Mouse (Mus musculus): Measurements from ENCODE around the gene Nt5c3.

GRCm38 (mm10) chr6:56907973-56908372 is 15.8 kb downstream of the Nt5c3 start:
- no peak for TF ChIP-seq CTCF (IDR thresholded peaks at IDR 0.05; ENCODE audit: insufficient read depth, low read depth, low read length)
- no peak for TF ChIP-seq POLR2A (IDR thresholded peaks at IDR 0.05; ENCODE audit: insufficient read depth, low read depth, low read length)

Data from olfactory bulb, adult 2 months (tissue).